Mouse (Mus musculus): ENCODE measurements around the gene Hdac4. TPM values are rescaled to one million over a fixed set of nuclear protein-coding genes. Genes with fewer than 3 reads are reported as not detected.
A peak's percentile ranks its signal among the peaks of the same experiment; 100 is the strongest.

The Hdac4 gene
- polyA plus RNA-seq, 1 experiment, result 30.0 TPM

- H3K4me1 ChIP-seq (ENCODE audit: control insufficient read depth, insufficient read depth, low read length), result peaks cover 23% of the 10 kb centered on the region
- H3K27ac ChIP-seq (ENCODE audit: insufficient read depth, low read length), result peak overlapping the region; percentile 23; the same call in 1 of the 2 replicates
- TF ChIP-seq CTCF (IDR thresholded peaks at IDR 0.05; ENCODE audit: borderline replicate concordance, insufficient read depth, low read length) (no peak), POLR2A (IDR thresholded peaks at IDR 0.05; ENCODE audit: low read depth, low read length) (no peak)
- H3K4me3 ChIP-seq (ENCODE audit: insufficient read depth, low read length), result no peak overlapping the region
Observed at GRCm38 (mm10) chr1:92079982-92080537, 115.4 kb downstream of the Hdac4 start.

- TF ChIP-seq POLR2A (IDR thresholded peaks at IDR 0.05; ENCODE audit: low read depth, low read length), result no peak
- no peak for TF ChIP-seq CTCF (IDR thresholded peaks at IDR 0.05; ENCODE audit: borderline replicate concordance, insufficient read depth, low read length)
- peaks cover 24% of the 10 kb centered on the region for H3K4me1 ChIP-seq (ENCODE audit: control insufficient read depth, insufficient read depth, low read length)
- no peak overlapping the region for H3K4me3 ChIP-seq (ENCODE audit: insufficient read depth, low read length)
- H3K27ac ChIP-seq (ENCODE audit: insufficient read depth, low read length), result peak overlapping the region; percentile 53
Observed at GRCm38 (mm10) chr1:92075312-92075711, 120.2 kb downstream of the Hdac4 start.

- H3K4me1 ChIP-seq (ENCODE audit: control insufficient read depth, insufficient read depth, low read length), result peaks cover 19% of the 10 kb centered on the region
- peak overlapping the region; percentile 13; the same call in 1 of the 2 replicates for H3K27ac ChIP-seq (ENCODE audit: insufficient read depth, low read length)
- TF ChIP-seq POLR2A (IDR thresholded peaks at IDR 0.05; ENCODE audit: low read depth, low read length), result no peak
- TF ChIP-seq CTCF (IDR thresholded peaks at IDR 0.05; ENCODE audit: borderline replicate concordance, insufficient read depth, low read length), result no peak
- H3K4me3 ChIP-seq (ENCODE audit: insufficient read depth, low read length), result no peak overlapping the region
Observed at GRCm38 (mm10) chr1:92074655-92075054, 120.8 kb downstream of the Hdac4 start.

DNA sequence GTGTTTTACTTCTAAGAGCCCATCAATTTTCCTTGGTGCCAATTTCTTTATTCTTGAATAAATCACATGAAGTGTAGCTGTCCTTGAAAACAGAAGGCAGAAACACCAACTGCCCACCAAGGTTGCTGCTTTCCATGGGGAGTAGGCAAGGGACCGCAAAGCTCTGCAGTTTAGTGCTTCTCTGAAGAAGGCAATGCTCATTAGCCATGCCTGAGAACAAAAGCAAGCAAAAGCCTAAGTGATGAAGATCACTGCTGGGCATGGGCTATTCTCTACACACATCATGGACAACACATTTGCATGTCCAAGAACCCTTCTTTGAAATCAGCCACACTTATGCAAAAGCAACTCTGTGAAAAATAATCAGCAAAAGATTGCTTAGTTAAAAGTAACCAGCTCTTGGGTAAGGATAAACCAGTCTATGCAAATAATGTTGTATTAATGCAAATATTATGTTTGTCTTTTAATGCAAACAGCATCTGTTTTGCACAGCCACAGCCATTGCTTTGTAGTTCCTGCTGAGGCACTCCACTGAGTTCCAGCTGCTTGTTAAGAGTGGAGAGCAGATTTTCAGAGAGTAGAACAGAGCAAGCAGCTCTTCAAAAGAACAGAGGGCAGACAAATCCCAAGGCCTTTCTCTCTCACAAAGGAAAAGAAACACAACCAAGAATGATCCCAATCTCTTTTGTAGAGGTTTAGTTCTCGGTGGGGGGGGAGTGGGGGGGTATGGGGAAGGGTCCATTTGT, 125.4 kb downstream of the Hdac4 start:
- H3K27ac ChIP-seq (ENCODE audit: insufficient read depth, low read length), result no peak overlapping the region
- no peak overlapping the region for H3K4me3 ChIP-seq (ENCODE audit: insufficient read depth, low read length)
- TF ChIP-seq CTCF (IDR thresholded peaks at IDR 0.05; ENCODE audit: borderline replicate concordance, insufficient read depth, low read length), result no peak
- no peak for TF ChIP-seq POLR2A (IDR thresholded peaks at IDR 0.05; ENCODE audit: low read depth, low read length)
- H3K4me1 ChIP-seq (ENCODE audit: control insufficient read depth, insufficient read depth, low read length), result peaks cover 8% of the 10 kb centered on the region; the same call in 1 of the 2 replicates

DNA sequence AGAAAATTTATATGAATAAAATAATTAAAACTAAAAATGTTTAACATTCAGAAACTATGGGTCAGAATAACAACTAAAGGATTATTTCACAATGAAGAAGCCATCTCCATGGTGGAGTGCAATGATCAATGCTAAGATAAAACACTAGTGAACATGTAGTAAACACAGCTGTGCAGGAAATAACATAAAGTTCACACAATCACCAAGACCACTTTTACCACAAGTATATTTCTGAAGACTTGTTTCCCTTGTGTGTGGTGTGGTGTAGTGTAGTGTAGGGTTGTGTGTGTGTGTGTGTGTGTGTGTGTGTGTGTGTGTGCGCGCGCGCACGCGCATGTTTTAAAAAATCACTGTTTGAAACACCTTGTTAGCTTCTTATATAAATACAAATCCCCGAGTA, 126.0 kb downstream of the Hdac4 start:
- Histone ChIP-seq H3K4me3 (ENCODE audit: insufficient read depth, low read length) (no peak overlapping the region), H3K4me1 (ENCODE audit: control insufficient read depth, insufficient read depth, low read length) (peaks cover 2% of the 10 kb centered on the region; the same call in 1 of the 2 replicates), H3K27ac (ENCODE audit: insufficient read depth, low read length) (no peak overlapping the region)
- no peak for TF ChIP-seq CTCF (IDR thresholded peaks at IDR 0.05; ENCODE audit: borderline replicate concordance, insufficient read depth, low read length)
- TF ChIP-seq POLR2A (IDR thresholded peaks at IDR 0.05; ENCODE audit: low read depth, low read length), result no peak

DNA sequence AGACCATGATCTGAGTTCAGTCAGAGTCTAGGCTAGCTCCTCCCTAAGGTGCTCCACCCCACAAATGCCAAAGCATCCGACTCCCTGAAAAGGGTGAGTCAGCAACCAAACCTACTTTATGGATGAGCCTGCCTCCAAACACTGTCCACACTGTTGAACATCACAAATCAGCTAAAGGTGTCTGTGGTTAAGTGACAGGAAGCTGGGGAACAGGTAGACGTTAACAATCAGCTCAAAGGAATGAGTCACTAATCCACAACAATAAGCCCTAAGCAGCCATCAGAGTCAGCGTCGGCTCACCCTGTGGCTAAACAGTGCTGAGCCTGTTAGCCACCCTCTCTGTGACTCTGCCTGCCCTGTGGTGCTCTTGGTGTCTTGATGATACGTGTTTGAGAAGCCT, 131.2 kb downstream of the Hdac4 start:
- no peak for TF ChIP-seq CTCF (IDR thresholded peaks at IDR 0.05; ENCODE audit: borderline replicate concordance, insufficient read depth, low read length)
- no peak for TF ChIP-seq POLR2A (IDR thresholded peaks at IDR 0.05; ENCODE audit: low read depth, low read length)
- Histone ChIP-seq H3K4me3 (ENCODE audit: insufficient read depth, low read length) (no peak overlapping the region), H3K27ac (ENCODE audit: insufficient read depth, low read length) (no peak overlapping the region), H3K4me1 (ENCODE audit: control insufficient read depth, insufficient read depth, low read length) (no peaks in the 10 kb centered on the region; the same call in 1 of the 2 replicates)

- Histone ChIP-seq H3K4me1 (ENCODE audit: control insufficient read depth, insufficient read depth, low read length) (no peaks in the 10 kb centered on the region; the same call in 1 of the 2 replicates), H3K4me3 (ENCODE audit: insufficient read depth, low read length) (no peak overlapping the region), H3K27ac (ENCODE audit: insufficient read depth, low read length) (no peak overlapping the region)
- TF ChIP-seq POLR2A (IDR thresholded peaks at IDR 0.05; ENCODE audit: low read depth, low read length) (no peak), CTCF (IDR thresholded peaks at IDR 0.05; ENCODE audit: borderline replicate concordance, insufficient read depth, low read length) (no peak)
Observed at GRCm38 (mm10) chr1:92063271-92063670, 132.2 kb downstream of the Hdac4 start.

GRCm38 (mm10) chr1:92061198-92062073, 134.1 kb downstream of the Hdac4 start:
- Histone ChIP-seq H3K4me3 (ENCODE audit: insufficient read depth, low read length) (no peak overlapping the region), H3K27ac (ENCODE audit: insufficient read depth, low read length) (no peak overlapping the region), H3K4me1 (ENCODE audit: control insufficient read depth, insufficient read depth, low read length) (no peaks in the 10 kb centered on the region; the same call in 1 of the 2 replicates)
- TF ChIP-seq CTCF (IDR thresholded peaks at IDR 0.05; ENCODE audit: borderline replicate concordance, insufficient read depth, low read length) (no peak), POLR2A (IDR thresholded peaks at IDR 0.05; ENCODE audit: low read depth, low read length) (no peak)

- no peak for TF ChIP-seq POLR2A (IDR thresholded peaks at IDR 0.05; ENCODE audit: low read depth, low read length)
- TF ChIP-seq CTCF (IDR thresholded peaks at IDR 0.05; ENCODE audit: borderline replicate concordance, insufficient read depth, low read length), result no peak
- H3K27ac ChIP-seq (ENCODE audit: insufficient read depth, low read length), result no peak overlapping the region
- H3K4me1 ChIP-seq (ENCODE audit: control insufficient read depth, insufficient read depth, low read length), result no peaks in the 10 kb centered on the region; the same call in 1 of the 2 replicates
- H3K4me3 ChIP-seq (ENCODE audit: insufficient read depth, low read length), result no peak overlapping the region
Observed at GRCm38 (mm10) chr1:92060532-92061064, 134.9 kb downstream of the Hdac4 start.
